Mouse (Mus musculus) liver, embryonic 14.5 days (tissue): ENCODE data around the gene Dmd. TPM values are rescaled to one million over a fixed set of nuclear protein-coding genes. Genes with fewer than 3 reads are reported as not detected.

Source experiments
- ATAC-seq: fragments of 200-750 bp; cut with Nextera tagmentation; 2 replicates; pipeline ENCODE4 v1.8.0; 2017; ENCODE audit warnings: moderate number of reproducible peaks, mild to moderate bottlenecking, moderate library complexity; ENCODE audit not compliant: insufficient read depth
- DNase-seq, 3 experiments: peaks; one replicate each; pipeline ENCODE4 v3.0.0-alpha.2; 2012 to 2013; ENCODE audit warnings: low read depth in 3 of 3, low spot score in 3 of 3
- H3K27ac ChIP-seq: fragments of 300-500 bp; sonication (generic); 2 replicates; pipeline ENCODE4 v1.5.1; 2014; ENCODE audit warnings: moderate library complexity, mild to moderate bottlenecking, control low read depth, inconsistent platforms
- H3K27me3 ChIP-seq: fragments of 300-500 bp; sonication (generic); 2 replicates; pipeline ENCODE4 v1.6.1; 2014; ENCODE audit warnings: mild to moderate bottlenecking, low read length, moderate library complexity; ENCODE audit not compliant: control insufficient read depth, insufficient read depth
- H3K36me3 ChIP-seq: fragments of 300-500 bp; sonication (generic); replicated peaks from 2 replicates; pipeline ENCODE4 v1.6.1; 2014; ENCODE audit warnings: low read depth; ENCODE audit not compliant: control insufficient read depth, insufficient read depth
- H3K4me1 ChIP-seq, 2 experiments: fragments of 200-500 bp in 1 of 2; fragments of 300-500 bp in 1 of 2; sonication (generic) in 1 of 2; replicated peaks; 2 replicates each; pipeline ENCODE4 v1.6.1; 2012 to 2014; ENCODE audit warnings: antibody characterized with exemption in 1 of 2, inconsistent platforms in 1 of 2, low read length in 1 of 2; ENCODE audit not compliant: control insufficient read depth in 2 of 2, insufficient read depth in 2 of 2
- H3K4me2 ChIP-seq: fragments of 300-500 bp; sonication (generic); 2 replicates; pipeline ENCODE4 v1.6.1; 2014; ENCODE audit warnings: low read depth, mild to moderate bottlenecking, control low read depth, moderate library complexity
- H3K4me3 ChIP-seq, 2 experiments: fragments of 200-500 bp in 1 of 2; fragments of 300-500 bp in 1 of 2; sonication (generic) in 1 of 2; 2 replicates each; pipeline ENCODE4 v1.5.1; 2012 to 2014; ENCODE audit warnings: low read depth in 2 of 2, low read length in 2 of 2, mild to moderate bottlenecking in 2 of 2, control low read depth in 1 of 2, inconsistent platforms in 1 of 2, moderate library complexity in 1 of 2; ENCODE audit not compliant: insufficient read depth in 1 of 2
- H3K9ac ChIP-seq: fragments of 300-500 bp; sonication (generic); replicated peaks from 2 replicates; pipeline ENCODE4 v1.6.1; 2014; ENCODE audit warnings: mild to moderate bottlenecking, control low read depth, moderate library complexity
- H3K9me3 ChIP-seq: fragments of 300-500 bp; sonication (generic); 2 replicates; pipeline ENCODE4 v1.6.1; 2016; ENCODE audit warnings: low read length, mixed read lengths; ENCODE audit not compliant: control insufficient read depth
- CTCF ChIP-seq: IDR thresholded peaks from 2 replicates; pipeline ENCODE4 v1.5.1; 2016; ENCODE audit warnings: antibody characterized with exemption, low read depth, control low read depth
- EP300 ChIP-seq: IDR thresholded peaks from 2 replicates; pipeline ENCODE4 v1.6.1; 2016; ENCODE audit warnings: antibody characterized with exemption, low read depth
- WGBS: fragments of 180-500 bp; shearing (Covaris S2); extraction: QIAGEN DNeasy Blood & Tissue Kit; methylation state at CpG from one replicate; pipeline ENCODE4 v1.1.7; 2014; ENCODE audit not compliant: insufficient replicate concordance; 5-methylcytosine and 5-hydroxymethylcytosine counted together
- polyA plus RNA-seq, 2 experiments: library from polyadenylated mRNA; depleted of rRNA in 1 of 2; stranded (reverse) in 1 of 2; unstranded in 1 of 2; fragments of >200 nt; fragmentation: Nextera tagmentation in 1 of 2; extraction: Ambion mirVana in 1 of 2; gene quantifications; 2 replicates each; pipeline versions ENCODE4 v1.2.1 to v1.2.3; 2012 to 2014

Dmd gene
- polyA plus RNA-seq, 2 experiments, result 3.7 to 6.1 TPM

DNA sequence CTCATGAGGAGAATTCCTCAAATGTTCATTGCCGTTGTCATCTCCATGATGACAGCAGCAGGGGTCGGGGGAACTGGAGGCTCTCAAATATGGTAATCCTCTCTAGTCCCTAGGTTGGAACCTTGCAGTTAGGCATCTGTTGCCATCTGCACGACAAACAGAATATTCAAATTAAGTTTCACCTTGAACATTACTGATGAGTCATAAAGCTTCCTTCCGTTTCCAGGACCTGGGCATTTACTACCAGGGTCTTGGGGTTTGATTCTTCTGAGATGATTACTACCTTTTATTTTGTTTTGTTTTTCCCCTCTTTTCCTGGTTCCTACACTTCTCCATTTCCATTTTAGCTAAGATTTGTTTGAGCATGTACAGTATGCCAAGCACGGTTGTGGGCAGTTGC, 2249.0 kb downstream of the Dmd start:
- Histone ChIP-seq H3K36me3 (no peaks in the 10 kb centered on the region), H3K4me3 (no peak overlapping the region), H3K9ac (no peak overlapping the region), H3K4me2 (no peak overlapping the region), H3K27ac (no peak overlapping the region), H3K27me3 (no peaks in the 10 kb centered on the region), H3K9me3 (no peaks in the 10 kb centered on the region), H3K4me1 (no peaks in the 10 kb centered on the region)
- 72% methylated on average over 5 of the region's 5 CpGs for WGBS
- ATAC-seq, result no peak
- DNase-seq, result no peak
- TF ChIP-seq EP300, result no peak
- no peak for TF ChIP-seq CTCF

- Histone ChIP-seq H3K36me3 (no peaks in the 10 kb centered on the region), H3K4me2 (no peak overlapping the region), H3K4me3 (no peak overlapping the region), H3K27ac (no peak overlapping the region), H3K4me1 (no peaks in the 10 kb centered on the region), H3K9ac (no peak overlapping the region), H3K9me3 (no peaks in the 10 kb centered on the region), H3K27me3 (no peaks in the 10 kb centered on the region)
- no peak for TF ChIP-seq CTCF
- TF ChIP-seq EP300, result no peak
- DNase-seq (no peak), ATAC-seq (no peak)
- 69% methylated on average over 3 of the region's 3 CpGs for WGBS
Measured at GRCm38 (mm10) chrX:85199398-85199797, 2250.7 kb downstream of the Dmd start.

- DNase-seq (no peak), ATAC-seq (no peak)
- H3K27ac ChIP-seq, result no peak overlapping the region
- H3K9ac ChIP-seq, result no peak overlapping the region
- H3K4me1 ChIP-seq, result no peaks in the 10 kb centered on the region
- TF ChIP-seq CTCF (no peak), EP300 (no peak)
- WGBS, result 44% methylated on average over 2 of the region's 2 CpGs
- no peaks in the 10 kb centered on the region for H3K36me3 ChIP-seq
- H3K27me3 ChIP-seq, result no peaks in the 10 kb centered on the region
- H3K4me3 ChIP-seq, result no peak overlapping the region
- no peaks in the 10 kb centered on the region for H3K9me3 ChIP-seq
- H3K4me2 ChIP-seq, result no peak overlapping the region
Measured at GRCm38 (mm10) chrX:85207001-85207400, 2258.3 kb downstream of the Dmd start.

- no peak for TF ChIP-seq EP300
- no peak for TF ChIP-seq CTCF
- Histone ChIP-seq H3K4me2 (no peak overlapping the region), H3K4me3 (no peak overlapping the region), H3K36me3 (no peaks in the 10 kb centered on the region), H3K27me3 (no peaks in the 10 kb centered on the region), H3K4me1 (no peaks in the 10 kb centered on the region), H3K9ac (no peak overlapping the region), H3K27ac (no peak overlapping the region), H3K9me3 (no peaks in the 10 kb centered on the region)
- ATAC-seq (no peak), DNase-seq (no peak)
Measured at GRCm38 (mm10) chrX:85226883-85227282, 2278.2 kb downstream of the Dmd start.

GRCm38 (mm10) chrX:85249379-85249778, 2300.7 kb downstream of the Dmd start, which contains the start of gene Fthl17a:
Gene Fthl17a, plus strand, starts transcription at chrX:85249679.
- no peak within 1 kb of the TSS for H3K4me2 ChIP-seq
- H3K36me3 ChIP-seq, result no peaks in the 10 kb centered on the region
- ATAC-seq (no peak), DNase-seq (no peak)
- H3K9me3 ChIP-seq, result no peaks in the 10 kb centered on the region
- no peak within 1 kb of the TSS for H3K4me3 ChIP-seq
- no peak for TF ChIP-seq EP300
- no peak for TF ChIP-seq CTCF
- H3K9ac ChIP-seq, result no peak within 1 kb of the TSS
- H3K27ac ChIP-seq, result no peak within 1 kb of the TSS
- 62% methylated on average over 2 of the region's 2 CpGs for WGBS
- no peaks in the 10 kb centered on the region for H3K4me1 ChIP-seq
- H3K27me3 ChIP-seq, result no peaks in the 10 kb centered on the region
